Mouse (Mus musculus) heart, adult 2 months (tissue): ENCODE results near the gene Dcaf11.

Experiments
- CTCF ChIP-seq: fragments of 200-600 bp; IDR thresholded peaks from 2 replicates; pipeline ENCODE4 v1.8.1; 2022; ENCODE audit warnings: antibody characterized with exemption, mild to moderate bottlenecking, moderate library complexity
- POLR2A ChIP-seq: fragments of 200-500 bp; IDR thresholded peaks from 2 replicates; pipeline ENCODE4 v1.6.1; 2011; ENCODE audit warnings: mild to moderate bottlenecking, low read depth, low read length, control low read depth; ENCODE audit not compliant: insufficient read depth

GRCm38 (mm10) chr14:55520451-55521361 lies 39.1 kb upstream of the Dcaf11 start:
- TF ChIP-seq CTCF (0 out of 2 replicates have a peak, but pooled peaks have one; percentile 6), POLR2A (no peak)
